Mouse (Mus musculus) MEL (cell line): Measurements from ENCODE around the gene Trhr2. TPM values are rescaled to one million over a fixed set of nuclear protein-coding genes. Genes with fewer than 3 reads are reported as not detected.

ENCODE experiments used
- DNase-seq: peaks from one replicate; pipeline ENCODE4 v3.0.0; 2011; ENCODE audit warnings: low read depth, low spot score
- H3K27ac ChIP-seq: 2 replicates; pipeline ENCODE4 v1.5.1; 2012; ENCODE audit warnings: low read depth, mild to moderate bottlenecking, control low read depth, low read length, moderate library complexity; ENCODE audit not compliant: control insufficient read depth
- H3K27me3 ChIP-seq, 2 experiments: fragments of 150-350 bp in 1 of 2; sonication (generic) in 1 of 2; 2 replicates each; pipeline ENCODE4 v1.6.1; 2012; ENCODE audit warnings: low read length in 2 of 2, mild to moderate bottlenecking in 2 of 2, improper control_type of control experiment in 1 of 2, moderate library complexity in 1 of 2; ENCODE audit not compliant: insufficient read depth in 2 of 2, control insufficient read depth in 1 of 2
- H3K36me3 ChIP-seq, 2 experiments: 2 replicates each; pipeline ENCODE4 v1.6.1; 2012 to 2014; ENCODE audit warnings: low read length in 2 of 2, improper control_type of control experiment in 1 of 2, inconsistent platforms in 1 of 2, mild to moderate bottlenecking in 1 of 2; ENCODE audit not compliant: insufficient read depth in 2 of 2, control insufficient read depth in 1 of 2
- H3K4me1 ChIP-seq, 2 experiments: fragments of 150-350 bp in 1 of 2; sonication (generic) in 1 of 2; 2 replicates each; pipeline ENCODE4 v1.6.1; 2012; ENCODE audit warnings: low read length in 2 of 2, improper control_type of control experiment in 1 of 2, mild to moderate bottlenecking in 1 of 2; ENCODE audit not compliant: insufficient read depth in 2 of 2, control insufficient read depth in 1 of 2
- H3K4me3 ChIP-seq, 2 experiments: fragments of 150-350 bp in 1 of 2; sonication (generic) in 1 of 2; 2 replicates each; pipeline ENCODE4 v1.5.1; 2012; ENCODE audit warnings: low read depth in 2 of 2, low read length in 2 of 2, mild to moderate bottlenecking in 2 of 2, moderate library complexity in 2 of 2, control low read depth in 1 of 2, improper control_type of control experiment in 1 of 2; ENCODE audit not compliant: control insufficient read depth in 1 of 2, insufficient read depth in 1 of 2
- H3K79me2 ChIP-seq: 2 replicates; pipeline ENCODE4 v1.6.1; 2012; ENCODE audit warnings: mild to moderate bottlenecking, low read length, moderate library complexity; ENCODE audit not compliant: control insufficient read depth, poor library complexity, insufficient read depth
- H3K9ac ChIP-seq: 2 replicates; pipeline ENCODE4 v1.6.1; 2012; ENCODE audit warnings: low read depth, mild to moderate bottlenecking, control low read depth, low read length, moderate library complexity; ENCODE audit not compliant: control insufficient read depth, poor library complexity, severe bottlenecking
- H3K9me3 ChIP-seq: fragments of 150-350 bp; sonication (generic); replicated peaks from 2 replicates; pipeline ENCODE4 v1.6.1; 2012; ENCODE audit warnings: mild to moderate bottlenecking, low read length, improper control_type of control experiment, moderate library complexity; ENCODE audit not compliant: insufficient read depth
- BHLHE40 ChIP-seq: IDR thresholded peaks from 2 replicates; pipeline ENCODE4 v1.6.1; 2012; ENCODE audit warnings: low read depth, mild to moderate bottlenecking, inconsistent platforms, low read length, improper control_type of control experiment, borderline replicate concordance
- CHD1 ChIP-seq: IDR thresholded peaks from 2 replicates; pipeline ENCODE4 v1.6.1; 2012; ENCODE audit warnings: low read depth, mild to moderate bottlenecking, inconsistent platforms, low read length, improper control_type of control experiment
- CHD2 ChIP-seq: IDR thresholded peaks from 2 replicates; pipeline ENCODE4 v1.6.1; 2011; ENCODE audit warnings: low read length, improper control_type of control experiment
- CTCF ChIP-seq, 3 experiments: IDR thresholded peaks in 2 of 3; conservative IDR thresholded peaks in 1 of 3; 2 replicates each; pipeline ENCODE4 v1.5.1; 2011 to 2012; ENCODE audit warnings: low read length in 3 of 3, low read depth in 2 of 3, mild to moderate bottlenecking in 2 of 3, improper control_type of control experiment in 1 of 3, inconsistent platforms in 1 of 3, mixed read lengths in 1 of 3, moderate library complexity in 1 of 3; ENCODE audit not compliant: control insufficient read depth in 1 of 3, insufficient read depth in 1 of 3, poor library complexity in 1 of 3, severe bottlenecking in 1 of 3
- E2F4 ChIP-seq: IDR thresholded peaks from 2 replicates; pipeline ENCODE4 v1.6.1; 2011; ENCODE audit warnings: low read depth, low read length, improper control_type of control experiment, borderline replicate concordance
- ELF1 ChIP-seq: IDR thresholded peaks from 2 replicates; pipeline ENCODE4 v1.6.1; 2014; ENCODE audit warnings: low read depth, mild to moderate bottlenecking, inconsistent platforms, low read length, improper control_type of control experiment, moderate library complexity
- EP300 ChIP-seq, 2 experiments: IDR thresholded peaks; 2 replicates each; pipeline ENCODE4 v1.6.1; 2011; ENCODE audit warnings: improper control_type of control experiment in 2 of 2, low read length in 2 of 2, low read depth in 1 of 2, mild to moderate bottlenecking in 1 of 2
- ETS1 ChIP-seq: IDR thresholded peaks from 2 replicates; pipeline ENCODE4 v1.6.1; 2012; ENCODE audit warnings: low read depth, mild to moderate bottlenecking, inconsistent platforms, low read length, improper control_type of control experiment, moderate library complexity
- GABPA ChIP-seq: IDR thresholded peaks from 2 replicates; pipeline ENCODE4 v1.6.1; 2012; ENCODE audit warnings: low read depth, mild to moderate bottlenecking, inconsistent platforms, low read length, improper control_type of control experiment, moderate library complexity
- GATA1 ChIP-seq: IDR thresholded peaks from 2 replicates; pipeline ENCODE4 v1.6.1; 2011; ENCODE audit warnings: low read depth, low read length, improper control_type of control experiment
- JUND ChIP-seq: IDR thresholded peaks from 2 replicates; pipeline ENCODE4 v1.6.1; 2011; ENCODE audit warnings: low read depth, mild to moderate bottlenecking, improper control_type of control experiment, low read length
- KAT2A ChIP-seq: conservative IDR thresholded peaks from 2 replicates; pipeline ENCODE4 v1.6.1; 2012; ENCODE audit warnings: low read depth, low read length, improper control_type of control experiment, inconsistent platforms
- MAFK ChIP-seq: IDR thresholded peaks from 2 replicates; pipeline ENCODE4 v1.6.1; 2011; ENCODE audit warnings: low read depth, mild to moderate bottlenecking, low read length, improper control_type of control experiment, borderline replicate concordance
- MAX ChIP-seq: IDR thresholded peaks from 2 replicates; pipeline ENCODE4 v1.6.1; 2011; ENCODE audit warnings: low read length, improper control_type of control experiment
- MEF2A ChIP-seq: IDR thresholded peaks from 2 replicates; pipeline ENCODE4 v1.6.1; 2014; ENCODE audit warnings: low read depth, mild to moderate bottlenecking, inconsistent platforms, low read length, improper control_type of control experiment; ENCODE audit not compliant: poor library complexity, insufficient replicate concordance, severe bottlenecking; ENCODE audit errors: extremely low read depth
- MXI1 ChIP-seq: IDR thresholded peaks from 2 replicates; pipeline ENCODE4 v1.6.1; 2011; ENCODE audit warnings: mild to moderate bottlenecking, low read depth, low read length, improper control_type of control experiment
- MYB ChIP-seq: IDR thresholded peaks from 2 replicates; pipeline ENCODE4 v1.6.1; 2011; ENCODE audit warnings: mild to moderate bottlenecking, low read depth, low read length, improper control_type of control experiment
- MYC ChIP-seq: IDR thresholded peaks from 2 replicates; pipeline ENCODE4 v1.6.1; 2011; ENCODE audit warnings: low read depth, mild to moderate bottlenecking, low read length, improper control_type of control experiment, moderate library complexity
- NELFE ChIP-seq: IDR thresholded peaks from 2 replicates; pipeline ENCODE4 v1.6.1; 2011; ENCODE audit warnings: low read depth, low read length, improper control_type of control experiment
- NRF1 ChIP-seq: IDR thresholded peaks from 2 replicates; pipeline ENCODE4 v1.6.1; 2014; ENCODE audit warnings: low read depth, mild to moderate bottlenecking, inconsistent platforms, low read length, improper control_type of control experiment, moderate library complexity; ENCODE audit not compliant: poor library complexity, insufficient read depth, severe bottlenecking
- POLR2A ChIP-seq, 2 experiments: IDR thresholded peaks; 2 replicates each; pipeline ENCODE4 v1.6.1; 2011 to 2012; ENCODE audit warnings: low read length in 2 of 2, mild to moderate bottlenecking in 2 of 2, control low read depth in 1 of 2, improper control_type of control experiment in 1 of 2, low read depth in 1 of 2, moderate library complexity in 1 of 2; ENCODE audit not compliant: control insufficient read depth in 1 of 2, insufficient read depth in 1 of 2, poor library complexity in 1 of 2
- POLR2AphosphoS2 ChIP-seq: IDR thresholded peaks from 2 replicates; pipeline ENCODE4 v1.6.1; 2011; ENCODE audit warnings: low read length, improper control_type of control experiment
- POLR2AphosphoS5 ChIP-seq: IDR thresholded peaks from 2 replicates; pipeline ENCODE4 v1.6.1; 2012; ENCODE audit warnings: low read depth, borderline replicate concordance, mild to moderate bottlenecking, inconsistent platforms, low read length, moderate library complexity, mixed read lengths
- RAD21 ChIP-seq: IDR thresholded peaks from 2 replicates; pipeline ENCODE4 v1.6.1; 2011; ENCODE audit warnings: mild to moderate bottlenecking, low read depth, low read length, improper control_type of control experiment
- RCOR1 ChIP-seq: IDR thresholded peaks from 2 replicates; pipeline ENCODE4 v1.6.1; 2012; ENCODE audit warnings: low read depth, mild to moderate bottlenecking, inconsistent platforms, low read length, improper control_type of control experiment
- SIN3A ChIP-seq: IDR thresholded peaks from 2 replicates; pipeline ENCODE4 v1.6.1; 2012; ENCODE audit warnings: low read length, improper control_type of control experiment, inconsistent platforms
- SMC3 ChIP-seq: IDR thresholded peaks from 2 replicates; pipeline ENCODE4 v1.6.1; 2011; ENCODE audit warnings: low read depth, low read length, improper control_type of control experiment
- TAL1 ChIP-seq: IDR thresholded peaks from 2 replicates; pipeline ENCODE4 v1.6.1; 2012; ENCODE audit warnings: mild to moderate bottlenecking, inconsistent platforms, low read length, moderate library complexity, mixed read lengths
- TBP ChIP-seq: IDR thresholded peaks from 2 replicates; pipeline ENCODE4 v1.8.0; 2011; ENCODE audit warnings: low read depth, low read length, improper control_type of control experiment
- TCF12 ChIP-seq: IDR thresholded peaks from 2 replicates; pipeline ENCODE4 v1.6.1; 2014; ENCODE audit warnings: low read depth, mild to moderate bottlenecking, inconsistent platforms, low read length, improper control_type of control experiment, moderate library complexity
- UBTF ChIP-seq: IDR thresholded peaks from 2 replicates; pipeline ENCODE4 v1.6.1; 2012; ENCODE audit warnings: low read depth, mild to moderate bottlenecking, inconsistent platforms, low read length, improper control_type of control experiment, moderate library complexity, borderline replicate concordance; ENCODE audit not compliant: insufficient read depth
- USF1 ChIP-seq: IDR thresholded peaks from 2 replicates; pipeline ENCODE4 v1.6.1; 2014; ENCODE audit warnings: low read depth, mild to moderate bottlenecking, inconsistent platforms, low read length, improper control_type of control experiment, moderate library complexity
- USF2 ChIP-seq, 2 experiments: IDR thresholded peaks; 2 replicates each; pipeline ENCODE4 v1.6.1; 2011 to 2012; ENCODE audit warnings: improper control_type of control experiment in 2 of 2, low read length in 2 of 2, borderline replicate concordance in 1 of 2, inconsistent platforms in 1 of 2, low read depth in 1 of 2, mild to moderate bottlenecking in 1 of 2; ENCODE audit not compliant: insufficient read depth in 1 of 2
- ZC3H11A ChIP-seq: IDR thresholded peaks from 2 replicates; pipeline ENCODE4 v1.6.1; 2012; ENCODE audit warnings: low read depth, mild to moderate bottlenecking, inconsistent platforms, low read length, improper control_type of control experiment
- ZKSCAN1 ChIP-seq: IDR thresholded peaks from 2 replicates; pipeline ENCODE4 v1.6.1; 2012; ENCODE audit warnings: low read depth, mild to moderate bottlenecking, inconsistent platforms, low read length, improper control_type of control experiment, moderate library complexity
- ZMIZ1 ChIP-seq: IDR thresholded peaks from 2 replicates; pipeline ENCODE4 v1.6.1; 2012; ENCODE audit warnings: low read depth, mild to moderate bottlenecking, inconsistent platforms, low read length, improper control_type of control experiment, moderate library complexity
- ZNF384 ChIP-seq: IDR thresholded peaks from 2 replicates; pipeline ENCODE4 v1.6.1; 2012; ENCODE audit warnings: low read depth, mild to moderate bottlenecking, inconsistent platforms, low read length, improper control_type of control experiment
- polyA plus RNA-seq, 2 experiments: library from polyadenylated mRNA; stranded (reverse) in 1 of 2; unstranded in 1 of 2; fragments of >175 nt in 1 of 2; fragments of >200 nt in 1 of 2; gene quantifications; 2 replicates each; pipeline versions ENCODE4 v1.2.1 to v1.2.4; 2012; ENCODE audit warnings: low replicate concordance in 2 of 2, low read depth in 1 of 2; ENCODE audit not compliant: insufficient read length in 2 of 2, insufficient read depth in 1 of 2, missing spikeins in 1 of 2
- total RNA-seq: library from RNA; depleted of rRNA; stranded (reverse); fragments of 300-350 nt; gene quantifications from 2 replicates; pipeline ENCODE4 v1.2.3, GENCODE M21; 2012

The Trhr2 gene
- total and polyA plus RNA-seq, 3 experiments, result 0.07 to 0.12 TPM; not detected in 1

DNA sequence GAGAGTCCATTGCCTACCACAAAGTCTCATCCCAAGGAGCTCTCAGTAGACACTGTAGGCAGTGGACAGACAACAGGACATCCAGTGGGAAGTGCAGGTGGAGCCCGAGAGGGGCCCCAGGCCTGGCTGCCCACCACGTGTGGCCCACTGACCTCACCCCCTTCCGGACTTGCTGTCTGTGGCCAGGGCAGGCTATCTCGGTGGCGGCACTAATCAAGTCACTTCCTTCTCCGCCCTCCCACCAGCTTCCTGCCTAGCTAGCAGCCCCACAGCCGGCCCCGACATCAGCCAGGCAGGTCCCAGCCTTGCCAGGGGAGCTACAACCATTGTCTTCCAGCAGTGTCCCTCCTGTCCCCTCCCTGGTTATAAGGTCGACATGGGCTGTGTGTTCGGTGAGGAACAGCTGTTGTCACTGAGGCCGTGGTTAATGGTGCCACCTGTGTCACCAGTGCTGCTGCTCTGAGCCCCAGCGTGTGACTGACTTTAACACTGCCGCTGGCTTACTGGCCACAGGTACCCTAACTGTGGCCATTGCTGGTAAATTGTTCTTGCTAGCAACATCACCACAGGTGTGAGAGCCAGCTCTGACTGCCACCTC lies 45.5 kb downstream of the Trhr2 start:
- peaks cover 17 to 75% of the 10 kb centered on the region in 2 experiments for H3K36me3 ChIP-seq
- peak; percentile 51 for DNase-seq
- H3K9ac ChIP-seq, result peak overlapping the region; percentile 27
- no peaks in the 10 kb centered on the region for H3K27me3 ChIP-seq
- peaks cover 29 to 80% of the 10 kb centered on the region in 2 experiments for H3K4me1 ChIP-seq
- H3K9me3 ChIP-seq, result no peaks in the 10 kb centered on the region
- H3K27ac ChIP-seq, result peak overlapping the region; percentile 87
- H3K79me2 ChIP-seq, result peaks cover 7% of the 10 kb centered on the region
- H3K4me3 ChIP-seq, result no peak overlapping the region
- TF ChIP-seq MYB, result no peak
- no peak for TF ChIP-seq ELF1
- TF ChIP-seq CTCF (IDR thresholded peaks at IDR 0.05 in 2 of 3, conservative IDR thresholded peaks at IDR 0.05 in 1 of 3; ENCODE audit: control insufficient read depth in 1 of 3, insufficient read depth in 1 of 3, low read depth in 2 of 3, low read length in 3 of 3, poor library complexity in 1 of 3, severe bottlenecking in 1 of 3), result no peak
- TF ChIP-seq TAL1, result peak; percentile 48
- no peak for TF ChIP-seq RAD21
- TF ChIP-seq MYC, result no peak
- TF ChIP-seq MAX, result peak; percentile 33; the same call in 1 of the 2 replicates
- no peak for TF ChIP-seq UBTF
- no peak for TF ChIP-seq USF2 (IDR thresholded peaks at IDR 0.05; ENCODE audit: borderline replicate concordance in 1 of 2, insufficient read depth in 1 of 2, low read depth in 1 of 2, low read length in 2 of 2)
- TF ChIP-seq POLR2A (IDR thresholded peaks at IDR 0.05; ENCODE audit: control insufficient read depth in 1 of 2, insufficient read depth in 1 of 2, low read depth in 1 of 2, low read length in 2 of 2, poor library complexity in 1 of 2), result peak in 1 of 2 experiments; percentile 12; a peak in 1 of 4 replicates
- TF ChIP-seq ZMIZ1, result no peak
- peak; percentile 56; the same call in 1 of the 2 replicates for TF ChIP-seq POLR2AphosphoS5
- TF ChIP-seq BHLHE40, result no peak
- TF ChIP-seq JUND, result no peak
- peak; percentile 57 to 75; a peak in 3 of 4 replicates for TF ChIP-seq EP300 (IDR thresholded peaks at IDR 0.05; ENCODE audit: low read depth in 1 of 2, low read length in 2 of 2)
- TF ChIP-seq SIN3A, result peak; percentile 45; the same call in 1 of the 2 replicates
- no peak for TF ChIP-seq CHD1
- TF ChIP-seq ZNF384, result no peak
- no peak for TF ChIP-seq E2F4
- no peak for TF ChIP-seq NELFE
- TF ChIP-seq POLR2AphosphoS2, result no peak
- no peak for TF ChIP-seq TBP
- TF ChIP-seq MAFK, result no peak
- TF ChIP-seq RCOR1, result no peak
- TF ChIP-seq USF1, result no peak
- TF ChIP-seq MEF2A, result no peak
- TF ChIP-seq ZC3H11A, result no peak
- TF ChIP-seq CHD2, result no peak
- TF ChIP-seq TCF12, result no peak
- TF ChIP-seq GATA1, result 0 out of 2 replicates have a peak, but pooled peaks have one; percentile 11
- peak; percentile 43; the same call in 1 of the 2 replicates for TF ChIP-seq ETS1
- no peak for TF ChIP-seq KAT2A
- no peak for TF ChIP-seq MXI1
- no peak for TF ChIP-seq ZKSCAN1
- no peak for TF ChIP-seq NRF1
- no peak for TF ChIP-seq GABPA
- TF ChIP-seq SMC3, result no peak
